ENCODE assay signal across 8 mouse cellular contexts in genomic region chr9:35116391-35117381, GRCm38 (mm10). TPM values are rescaled to one million over a fixed set of nuclear protein-coding genes. Genes with fewer than 3 reads are reported as not detected.
DNase-seq lines count a peak whose midpoint lies in the region; ATAC-seq and TF ChIP-seq lines count a peak whose summit lies in the region.

No protein-coding gene starts in this region.

- H3K4me1 ChIP-seq in embryonic fibroblast, embryonic 13.5 days (ENCODE audit: control insufficient read depth, insufficient read depth, low read length), result peaks cover 21% of the 10 kb centered on the region
- H3K4me1 ChIP-seq in heart, embryonic 11.5 days (ENCODE audit: control insufficient read depth, insufficient read depth, low read length), result peaks cover 37% of the 10 kb centered on the region
- H3K4me1 ChIP-seq in kidney, embryonic 15.5 days, result peaks cover 31% of the 10 kb centered on the region
- peaks cover 62 to 65% of the 10 kb centered on the region in 2 experiments for H3K4me1 ChIP-seq in liver, embryonic 14.5 days (replicated peaks; ENCODE audit: control insufficient read depth in 2 of 2, insufficient read depth in 2 of 2, low read length in 1 of 2)
- H3K4me1 ChIP-seq in stomach, embryonic 14.5 days (ENCODE audit: control insufficient read depth, insufficient read depth, low read length), result peaks cover 23% of the 10 kb centered on the region; the same call in 1 of the 2 replicates

- H3K27ac ChIP-seq in embryonic fibroblast, embryonic 13.5 days (ENCODE audit: insufficient read depth, low read length), result peak overlapping the region; percentile 81
- H3K27ac ChIP-seq in heart, embryonic 11.5 days (ENCODE audit: low read depth, low read length), result peak overlapping the region; percentile 87
- H3K27ac ChIP-seq in kidney, embryonic 15.5 days, result peak overlapping the region; percentile 87
- peak overlapping the region; percentile 94 for H3K27ac ChIP-seq in liver, embryonic 14.5 days
- peak overlapping the region; percentile 85 for H3K27ac ChIP-seq in stomach, embryonic 14.5 days (ENCODE audit: low read length)

- H3K27me3 ChIP-seq in heart, embryonic 11.5 days (ENCODE audit: control insufficient read depth, insufficient read depth, low read length), result no peaks in the 10 kb centered on the region
- no peaks in the 10 kb centered on the region for H3K27me3 ChIP-seq in kidney, embryonic 15.5 days
- H3K27me3 ChIP-seq in liver, embryonic 14.5 days (ENCODE audit: control insufficient read depth, insufficient read depth, low read length), result no peaks in the 10 kb centered on the region
- H3K27me3 ChIP-seq in stomach, embryonic 14.5 days (ENCODE audit: control insufficient read depth, insufficient read depth, low read length), result no peaks in the 10 kb centered on the region

- WGBS in heart, embryonic 11.5 days (ENCODE audit: insufficient replicate concordance), result under 1% methylated on average over 62 of the region's 84 CpGs
- under 1% methylated on average over 56 of the region's 84 CpGs for WGBS in kidney, embryonic 15.5 days
- WGBS in liver, embryonic 14.5 days (ENCODE audit: insufficient replicate concordance), result under 1% methylated on average over 73 of the region's 84 CpGs
- under 1% methylated on average over 79 of the region's 84 CpGs for WGBS in stomach, embryonic 14.5 days

- TF ChIP-seq POLR2A in brain, embryonic 14.5 days (IDR thresholded peaks at IDR 0.05; ENCODE audit: borderline replicate concordance, extremely low read depth, insufficient read depth, insufficient read length, poor library complexity, severe bottlenecking), result peak; percentile 66
- TF ChIP-seq POLR2A in embryonic fibroblast, embryonic 13.5 days (IDR thresholded peaks at IDR 0.05; ENCODE audit: low read depth, low read length), result peak; percentile 85

- TF ChIP-seq EP300 in liver, embryonic 14.5 days (IDR thresholded peaks at IDR 0.05; ENCODE audit: low read depth), result no peak; the same call in none of the 2 replicates

- peak overlapping the region; percentile 83 for H3K9ac ChIP-seq in heart, embryonic 11.5 days (ENCODE audit: low read depth, low read length)
- peak overlapping the region; percentile 76 for H3K9ac ChIP-seq in kidney, embryonic 15.5 days
- H3K9ac ChIP-seq in liver, embryonic 14.5 days (replicated peaks), result peak overlapping the region; percentile 98
- peak overlapping the region; percentile 78 for H3K9ac ChIP-seq in stomach, embryonic 14.5 days (replicated peaks; ENCODE audit: low read depth, low read length)

- H3K4me2 ChIP-seq in heart, embryonic 11.5 days, result peak overlapping the region; percentile 76
- peak overlapping the region; percentile 91 for H3K4me2 ChIP-seq in kidney, embryonic 15.5 days
- H3K4me2 ChIP-seq in liver, embryonic 14.5 days (ENCODE audit: low read depth), result peak overlapping the region; percentile 100
- peak overlapping the region; percentile 76 for H3K4me2 ChIP-seq in stomach, embryonic 14.5 days (replicated peaks; ENCODE audit: low read depth, low read length)

- no peaks in the 10 kb centered on the region; the same call in 1 of the 2 replicates for H3K36me3 ChIP-seq in heart, embryonic 11.5 days (ENCODE audit: control insufficient read depth, insufficient read depth, low read length)
- H3K36me3 ChIP-seq in kidney, embryonic 15.5 days, result peaks cover 4% of the 10 kb centered on the region; the same call in 1 of the 2 replicates
- H3K36me3 ChIP-seq in liver, embryonic 14.5 days (replicated peaks; ENCODE audit: control insufficient read depth, insufficient read depth, low read depth), result peaks cover 15% of the 10 kb centered on the region
- no peaks in the 10 kb centered on the region for H3K36me3 ChIP-seq in stomach, embryonic 14.5 days (ENCODE audit: control insufficient read depth, insufficient read depth, low read length)

- peak; percentile 64 for ATAC-seq in CD4-positive, CD25-positive, alpha-beta regulatory T cell, adult 4 months
- ATAC-seq in heart, embryonic 11.5 days (replicated peaks; ENCODE audit: insufficient number of reproducible peaks, low FRiP score, low TSS enrichment), result peak; percentile 88
- peak; percentile 89 for ATAC-seq in kidney, embryonic 15.5 days (replicated peaks; ENCODE audit: low FRiP score)
- ATAC-seq in liver, embryonic 14.5 days (ENCODE audit: insufficient read depth), result peak; percentile 89
- ATAC-seq in stomach, embryonic 14.5 days (ENCODE audit: insufficient number of reproducible peaks, insufficient read depth, low FRiP score, low read depth), result peak; percentile 89

- no peaks in the 10 kb centered on the region for H3K9me3 ChIP-seq in heart, embryonic 11.5 days (replicated peaks; ENCODE audit: control insufficient read depth, low read length)
- H3K9me3 ChIP-seq in kidney, embryonic 15.5 days (replicated peaks), result no peaks in the 10 kb centered on the region
- no peaks in the 10 kb centered on the region for H3K9me3 ChIP-seq in liver, embryonic 14.5 days (ENCODE audit: control insufficient read depth, low read length)
- no peaks in the 10 kb centered on the region for H3K9me3 ChIP-seq in stomach, embryonic 14.5 days (ENCODE audit: control insufficient read depth, low read depth, low read length)

- TF ChIP-seq CTCF in brain, embryonic 14.5 days (IDR thresholded peaks at IDR 0.05; ENCODE audit: borderline replicate concordance, extremely low read depth, insufficient read depth, insufficient read length), result no peak
- TF ChIP-seq CTCF in embryonic fibroblast, embryonic 13.5 days (IDR thresholded peaks at IDR 0.05; ENCODE audit: borderline replicate concordance, insufficient read depth, low read length), result no peak
- no peak for TF ChIP-seq CTCF in liver, embryonic 14.5 days (IDR thresholded peaks at IDR 0.05; ENCODE audit: low read depth)

- DNase-seq in brain, embryonic 14.5 days (ENCODE audit: low read depth), result peak; percentile 95
- DNase-seq in liver, embryonic 14.5 days (ENCODE audit: low read depth in 3 of 3, low spot score in 3 of 3), result peak; percentile 75 to 80 (median 80)
- peak; percentile 87 for DNase-seq in neural tube, embryonic 10.5 days (ENCODE audit: extremely low spot score, low spot score)

- H3K4me3 ChIP-seq in embryonic fibroblast, embryonic 13.5 days (ENCODE audit: insufficient read depth, low read length), result peak overlapping the region; percentile 68
- H3K4me3 ChIP-seq in heart, embryonic 11.5 days (ENCODE audit: low read depth, low read length), result peak overlapping the region; percentile 78
- peak overlapping the region; percentile 68 for H3K4me3 ChIP-seq in kidney, embryonic 15.5 days (replicated peaks)
- H3K4me3 ChIP-seq in liver, embryonic 14.5 days (ENCODE audit: insufficient read depth in 1 of 2, low read depth in 2 of 2, low read length in 2 of 2), result peak overlapping the region; percentile 88 to 98
- H3K4me3 ChIP-seq in stomach, embryonic 14.5 days (ENCODE audit: low read depth, low read length), result peak overlapping the region; percentile 75

RNA-seq across cellular contexts. Expression of gene St3gal4, which starts 2.4 kb away (rescaled TPM):
- 10 to 100 TPM; 16.8 to 22.5 TPM for polyA plus RNA-seq in CD4-positive, CD25-positive, alpha-beta regulatory T cell, adult 4 months (2017; shearing (Covaris generic))
- 2.4 and 5.6 TPM in 2 replicates for polyA plus RNA-seq in brain, embryonic 14.5 days (2012; rRNA removed)
- polyA plus RNA-seq in embryonic fibroblast, embryonic 13.5 days (2011; ENCODE audit: insufficient read length, low read depth, missing spikeins), result 21.6 and 35.4 TPM in 2 replicates
- 19.8 and 20.5 TPM in 2 replicates for polyA plus RNA-seq in heart, embryonic 11.5 days (2014; fragmentation: Nextera tagmentation; extraction: Ambion mirVana)
- polyA plus RNA-seq in kidney, embryonic 15.5 days (2015; fragmentation: Nextera tagmentation; extraction: Ambion mirVana), result 17.4 and 17.8 TPM in 2 replicates
- 4.6 and 6.0 TPM in 2 replicates for polyA plus RNA-seq in liver, embryonic 14.5 days (2012; rRNA removed)
- 17.8 and 19.2 TPM in 2 replicates for polyA plus RNA-seq in liver, embryonic 14.5 days (2014; fragmentation: Nextera tagmentation; extraction: Ambion mirVana)
- polyA plus RNA-seq in stomach, embryonic 14.5 days (2014; fragmentation: Nextera tagmentation; extraction: Ambion mirVana), result 24.4 and 24.6 TPM in 2 replicates

RNA-seq across cellular contexts. Expression of gene Dcps, which starts 59.2 kb away (rescaled TPM):
- polyA plus RNA-seq in CD4-positive, CD25-positive, alpha-beta regulatory T cell, adult 4 months (2017; shearing (Covaris generic)), result 10 to 100 TPM; 70.6 to 90.4 TPM
- 58.0 and 82.2 TPM in 2 replicates for polyA plus RNA-seq in brain, embryonic 14.5 days (2012; rRNA removed)
- 21.7 and 22.3 TPM in 2 replicates for polyA plus RNA-seq in embryonic fibroblast, embryonic 13.5 days (2011; ENCODE audit: insufficient read length, low read depth, missing spikeins)
- polyA plus RNA-seq in heart, embryonic 11.5 days (2014; fragmentation: Nextera tagmentation; extraction: Ambion mirVana), result 68.0 and 69.3 TPM in 2 replicates
- 94.4 and 95.4 TPM in 2 replicates for polyA plus RNA-seq in kidney, embryonic 15.5 days (2015; fragmentation: Nextera tagmentation; extraction: Ambion mirVana)
- polyA plus RNA-seq in liver, embryonic 14.5 days (2012; rRNA removed), result 36.5 and 38.6 TPM in 2 replicates
- 48.0 and 50.4 TPM in 2 replicates for polyA plus RNA-seq in liver, embryonic 14.5 days (2014; fragmentation: Nextera tagmentation; extraction: Ambion mirVana)
- 77.2 and 80.3 TPM in 2 replicates for polyA plus RNA-seq in stomach, embryonic 14.5 days (2014; fragmentation: Nextera tagmentation; extraction: Ambion mirVana)

Comparison
In these comparisons a context has a peak if more than half of its experiments do, and no peak if none do; other contexts are left out.
1. Peak in every context shown above with its lines: DNase-seq, ATAC-seq, H3K4me3 ChIP-seq and H3K27ac ChIP-seq.